Mouse (Mus musculus) heart, adult 18-20 months (tissue): ENCODE results near the gene Slc4a3. TPM values are rescaled to one million over a fixed set of nuclear protein-coding genes. Genes with fewer than 3 reads are reported as not detected.

Experiments
- DNase-seq, 2 experiments: peaks; one replicate each; pipeline ENCODE4 v3.0.0; 2021 to 2022; ENCODE audit warnings: mixed read lengths in 1 of 2
- total RNA-seq, 2 experiments: library from RNA; stranded (reverse); gene quantifications; 2 replicates each; pipeline ENCODE4 v1.2.3; 2021

Slc4a3 gene
- total RNA-seq, 2 experiments from 2014 or later, result 249 to 266 TPM

- DNase-seq, result peak; percentile 95 to 97
Observed at GRCm38 (mm10) chr1:75521321-75522031, 24.6 kb upstream of the Slc4a3 start, which contains the start of gene Stk11ip. TSS of gene Stk11ip (plus strand) at chr1:75521529.

GRCm38 (mm10) chr1:75524679-75525078 lies 21.4 kb upstream of the Slc4a3 start:
- DNase-seq, result peak in 1 of 2 experiments; percentile 45

GRCm38 (mm10) chr1:75530546-75530945 lies 15.5 kb upstream of the Slc4a3 start:
- no peak for DNase-seq

- DNase-seq, result no peak
Observed at GRCm38 (mm10) chr1:75532280-75533172, 13.5 kb upstream of the Slc4a3 start.

- no peak for DNase-seq
Observed at GRCm38 (mm10) chr1:75533325-75534252, 12.5 kb upstream of the Slc4a3 start.

DNA sequence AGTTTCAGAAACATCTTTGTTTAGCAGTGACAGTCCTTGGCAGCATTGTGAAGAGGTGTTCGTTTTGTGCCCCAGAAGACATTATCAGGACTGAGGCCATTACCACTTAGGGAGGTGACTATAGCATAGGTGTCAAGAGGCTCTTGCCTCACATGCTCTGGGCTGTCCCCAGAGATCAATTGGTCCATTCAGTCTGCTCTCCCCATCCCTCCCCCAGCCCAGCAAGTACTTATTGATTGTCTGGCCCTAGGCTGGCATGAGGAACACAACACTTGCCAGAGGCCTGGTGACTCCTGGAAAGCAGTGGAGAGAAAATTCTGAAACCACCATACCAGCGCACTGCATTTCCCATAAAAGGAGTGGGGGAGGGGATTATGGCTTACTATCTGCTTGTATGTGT lies 8.5 kb upstream of the Slc4a3 start:
- no peak for DNase-seq

- peak in 1 of 2 experiments; percentile 12 for DNase-seq
Observed at GRCm38 (mm10) chr1:75538597-75539190, 7.4 kb upstream of the Slc4a3 start.

DNA sequence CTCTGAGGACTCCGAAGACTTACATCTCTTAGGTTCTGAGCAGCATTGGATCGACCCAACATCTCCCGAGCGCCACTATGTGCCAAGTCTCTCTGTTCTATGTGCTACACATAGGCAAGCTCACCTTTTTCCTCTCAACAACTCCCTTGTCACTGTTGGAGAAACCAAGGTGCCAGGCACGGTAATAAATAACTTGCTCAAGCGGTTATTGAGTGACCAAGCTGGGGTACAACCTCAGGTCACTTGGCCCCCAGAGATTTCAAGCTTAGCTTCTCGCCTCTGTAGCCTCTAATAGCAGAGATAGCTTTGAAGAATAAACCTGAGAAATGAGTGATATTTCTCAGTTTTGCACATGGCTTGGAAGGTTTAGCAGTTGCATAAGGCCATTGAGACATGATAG lies 4.6 kb upstream of the Slc4a3 start:
- DNase-seq, result no peak

GRCm38 (mm10) chr1:75544351-75544750 lies 1.7 kb upstream of the Slc4a3 start:
- DNase-seq, result no peak

DNA sequence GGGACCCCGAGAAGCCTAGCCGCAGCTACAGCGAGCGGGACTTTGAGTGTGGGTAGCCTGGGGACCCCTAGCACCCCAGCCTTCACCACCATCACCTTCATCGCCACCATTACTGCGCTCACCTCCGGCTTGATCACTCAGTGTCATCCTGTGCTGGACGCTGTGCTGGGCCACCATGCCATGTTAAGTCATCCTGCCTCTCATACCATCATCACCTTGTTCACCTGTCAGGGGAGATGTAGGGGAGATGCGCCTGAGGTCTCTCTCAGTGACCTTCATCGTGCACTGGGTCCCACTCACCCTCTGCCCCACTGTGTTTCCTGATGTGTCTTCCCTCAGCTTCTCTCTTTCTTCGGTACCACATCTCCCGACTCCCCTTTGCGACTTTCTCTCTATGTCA lies 1.3 kb downstream of the Slc4a3 start:
- DNase-seq, result no peak

DNA sequence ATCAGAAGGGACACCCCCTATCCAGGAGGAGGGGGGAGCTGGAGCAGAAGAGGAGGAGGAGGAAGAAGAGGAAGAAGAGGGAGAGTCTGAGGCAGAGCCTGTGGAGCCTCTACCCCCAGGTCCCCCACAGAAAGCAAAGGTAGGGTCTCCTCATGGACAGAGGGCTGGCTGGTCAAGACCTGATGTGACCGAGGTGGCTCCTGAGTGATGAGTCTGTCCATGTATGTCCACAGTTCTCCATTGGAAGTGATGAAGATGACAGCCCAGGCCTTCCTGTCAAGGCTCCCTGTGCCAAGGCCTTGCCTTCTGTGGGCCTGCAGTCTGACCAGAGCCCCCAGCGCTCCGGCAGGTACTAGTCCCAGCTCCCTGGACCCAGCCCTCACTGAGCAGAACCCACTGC lies 2.0 kb downstream of the Slc4a3 start:
- DNase-seq, result peak in 1 of 2 experiments; percentile 14

DNA sequence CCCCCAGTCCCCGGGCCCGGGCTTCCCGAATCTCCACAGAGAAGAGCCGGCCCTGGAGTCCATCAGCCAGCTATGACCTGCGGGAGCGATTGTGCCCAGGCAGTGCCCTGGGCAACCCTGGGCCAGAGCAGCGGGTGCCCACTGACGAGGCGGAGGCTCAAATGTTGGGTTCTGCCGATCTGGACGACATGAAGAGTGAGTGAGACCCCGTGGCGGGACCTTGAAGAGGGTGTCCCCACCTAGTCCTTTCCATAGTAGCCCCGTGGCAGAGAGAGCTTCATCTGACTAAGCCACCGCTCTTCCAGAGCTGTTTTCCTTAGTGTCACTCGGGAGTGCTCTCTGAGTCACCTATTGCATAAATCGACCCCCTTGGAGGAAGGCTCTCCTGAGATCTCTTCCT lies 2.8 kb downstream of the Slc4a3 start:
- DNase-seq, result no peak

DNA sequence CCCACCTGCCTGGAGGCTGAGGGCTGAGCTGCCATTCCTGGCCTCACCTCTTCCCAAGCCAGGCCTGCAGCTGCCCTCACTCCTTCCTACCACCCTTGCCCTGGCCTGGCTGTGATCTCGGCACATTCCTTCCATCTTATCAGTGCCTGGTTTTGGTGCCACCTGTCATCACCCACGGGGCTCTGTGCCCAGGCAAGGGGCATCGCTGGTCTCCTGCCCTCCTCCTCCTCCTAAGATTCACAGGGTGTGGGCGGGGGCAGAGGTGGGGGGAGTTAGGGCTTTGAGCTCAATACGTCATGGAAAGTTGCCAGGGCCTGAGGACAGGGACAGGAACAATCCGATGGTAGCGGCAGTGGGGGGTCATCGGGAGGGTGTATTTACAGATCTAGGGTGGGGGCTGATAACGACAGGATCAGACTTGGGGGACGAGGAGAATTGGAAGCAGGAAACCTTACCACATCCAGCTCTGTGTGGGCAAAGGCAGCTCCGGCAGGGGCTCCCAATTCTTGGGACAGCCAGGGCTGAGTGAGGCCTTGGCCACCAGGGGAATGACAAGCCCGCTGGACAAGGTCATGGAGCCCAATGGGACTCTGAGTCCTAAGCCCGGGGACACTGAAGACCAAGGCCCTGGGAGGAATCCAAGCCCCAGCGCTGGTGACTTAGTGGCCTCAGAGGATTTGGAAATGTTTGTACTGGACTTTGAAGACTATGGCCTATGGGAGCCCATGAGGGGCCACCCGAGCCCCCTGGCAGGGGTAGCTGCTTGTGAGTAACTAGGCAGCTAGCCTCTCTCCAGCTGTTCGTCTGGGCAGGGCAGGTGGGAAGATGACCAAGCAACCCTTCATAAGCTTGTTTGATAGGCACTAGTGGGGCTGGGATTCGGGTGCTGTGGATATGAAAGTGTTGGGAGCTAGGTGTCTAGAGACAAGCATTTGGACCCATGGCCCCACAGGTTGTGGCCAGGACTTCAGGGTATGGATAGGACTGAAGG lies 3.5 kb downstream of the Slc4a3 start:
- peak; percentile 80 to 86 for DNase-seq

GRCm38 (mm10) chr1:75550586-75550985 lies 4.5 kb downstream of the Slc4a3 start:
- DNase-seq, result peak in 1 of 2 experiments; percentile 23

DNA sequence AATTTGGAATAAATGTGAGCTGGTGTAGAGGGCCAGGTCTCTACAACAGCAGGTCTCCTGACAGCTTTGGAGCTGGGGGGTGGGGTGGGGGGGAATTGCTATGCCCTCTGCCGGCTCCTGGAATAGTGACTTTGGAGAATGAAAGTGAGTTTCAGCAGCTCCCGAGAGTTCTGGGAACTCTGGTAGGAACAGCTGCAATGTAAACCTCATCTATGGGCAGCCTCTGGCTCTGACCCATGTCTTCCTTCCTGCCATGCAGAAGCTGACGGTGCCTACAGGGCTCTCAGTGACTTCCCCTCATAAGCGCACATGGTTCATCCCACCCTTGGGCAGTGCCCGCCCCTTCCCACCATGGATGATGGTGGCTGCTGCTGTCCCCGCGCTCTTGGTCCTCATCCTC lies 9.6 kb downstream of the Slc4a3 start:
- no peak for DNase-seq

DNA sequence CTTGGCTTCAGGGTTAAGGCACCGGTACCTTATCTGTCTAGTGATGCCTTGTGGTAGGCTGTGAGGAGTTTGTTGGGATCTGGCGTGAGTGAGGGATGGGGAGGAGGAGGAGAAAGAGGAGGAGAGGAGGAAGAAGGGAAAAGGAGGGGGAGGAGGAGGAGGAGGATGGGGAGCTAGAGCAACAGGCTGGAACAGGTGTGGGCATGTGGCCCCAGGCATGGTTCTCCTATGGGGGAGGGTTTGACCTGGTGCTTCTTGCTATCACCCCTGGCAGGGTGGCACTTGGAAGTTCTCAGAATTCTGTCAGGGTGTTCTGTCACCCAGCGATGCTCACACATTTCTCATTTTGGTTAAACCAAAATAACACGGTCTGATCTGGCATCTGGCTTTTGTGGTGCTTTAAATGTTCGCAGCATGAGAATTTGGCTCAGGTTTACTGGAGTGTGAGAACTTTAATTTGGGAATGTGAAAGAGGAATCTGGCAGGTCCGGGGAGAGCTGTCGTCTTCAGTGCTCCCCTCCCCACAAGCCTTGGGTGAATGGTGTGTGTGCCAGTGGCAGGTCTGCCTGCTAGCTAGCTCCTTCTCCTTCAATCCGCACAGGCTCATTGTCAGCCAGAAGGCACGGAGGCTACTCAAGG lies 10.2 kb downstream of the Slc4a3 start:
- DNase-seq, result peak in 1 of 2 experiments; percentile 13

- peak in 1 of 2 experiments; percentile 14 for DNase-seq
Observed at GRCm38 (mm10) chr1:75557041-75557440, 11.0 kb downstream of the Slc4a3 start.

- DNase-seq, result peak in 1 of 2 experiments; percentile 23
Observed at GRCm38 (mm10) chr1:75558388-75559178, 12.5 kb downstream of the Slc4a3 start.
